Mouse (Mus musculus): ENCODE data around the gene S1pr5.
"Not testable (repeated sequence)": the region's sequence is repeated elsewhere in the genome, so short reads cannot be mapped to it uniquely, and the experiment has no call there.

Gene S1pr5

DNA sequence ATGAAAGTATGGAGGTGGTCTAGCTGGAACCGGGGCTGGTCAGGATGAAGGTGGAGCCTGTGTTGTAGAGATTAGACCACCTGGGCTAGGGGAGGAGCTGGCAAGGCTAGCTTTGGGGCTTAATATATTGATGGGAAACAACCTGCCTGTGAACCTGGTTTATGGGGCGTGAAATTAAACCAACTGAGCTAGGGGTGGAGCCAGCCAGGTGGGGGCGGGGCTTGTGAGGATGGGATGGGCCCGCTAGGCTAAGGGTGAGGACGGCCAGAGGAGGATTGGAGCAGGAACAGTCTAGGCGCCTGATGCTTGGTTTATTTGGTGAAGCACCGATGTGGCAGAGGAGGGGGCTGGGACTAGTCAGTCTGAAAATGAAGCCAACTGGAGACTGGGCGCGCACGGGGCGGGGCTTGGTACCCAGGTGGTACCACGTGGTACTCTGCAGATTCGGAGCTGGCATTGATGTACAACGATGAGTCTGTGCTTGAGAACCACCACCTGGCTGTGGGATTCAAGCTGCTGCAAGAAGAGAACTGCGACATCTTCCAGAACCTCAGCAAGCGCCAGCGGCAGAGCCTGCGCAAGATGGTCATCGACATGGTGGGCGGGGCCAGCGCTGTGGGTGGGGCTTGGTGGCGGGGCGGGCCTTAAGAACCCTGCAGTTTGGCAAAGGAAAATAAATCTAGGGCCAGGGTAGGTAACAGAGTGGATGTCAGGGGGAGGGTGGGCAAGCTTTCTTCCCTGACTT lies 43.5 kb downstream of the S1pr5 start:
- DNase-seq (ENCODE audit: low spot score): peak; percentile 56

DNA sequence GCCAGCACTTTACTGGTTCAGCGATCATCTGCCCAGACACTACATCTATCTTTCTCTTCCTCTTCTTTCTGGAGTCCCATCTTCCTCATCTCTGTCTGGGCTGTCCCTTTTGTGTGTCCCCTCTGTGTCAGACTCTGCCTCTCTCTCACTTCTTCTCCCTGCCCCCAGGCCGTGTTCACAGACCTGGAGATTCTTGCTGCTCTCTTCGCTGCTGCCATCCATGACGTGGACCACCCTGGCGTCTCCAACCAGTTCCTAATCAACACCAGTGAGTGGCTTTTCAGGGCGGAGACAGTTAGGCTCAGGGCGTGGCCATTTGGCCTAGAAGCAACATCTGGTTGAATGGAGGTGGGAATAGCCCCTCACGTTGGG lies 44.1 kb downstream of the S1pr5 start:
- DNase-seq (ENCODE audit: low spot score): peak; percentile 26

- no peak for DNase-seq (ENCODE audit: low spot score)
Observed at GRCm38 (mm10) chr9:21198960-21199359, 49.3 kb downstream of the S1pr5 start.

- peak; percentile 77 for DNase-seq (ENCODE audit: low spot score)
Observed at GRCm38 (mm10) chr9:21197981-21198380, 50.3 kb downstream of the S1pr5 start.

DNA sequence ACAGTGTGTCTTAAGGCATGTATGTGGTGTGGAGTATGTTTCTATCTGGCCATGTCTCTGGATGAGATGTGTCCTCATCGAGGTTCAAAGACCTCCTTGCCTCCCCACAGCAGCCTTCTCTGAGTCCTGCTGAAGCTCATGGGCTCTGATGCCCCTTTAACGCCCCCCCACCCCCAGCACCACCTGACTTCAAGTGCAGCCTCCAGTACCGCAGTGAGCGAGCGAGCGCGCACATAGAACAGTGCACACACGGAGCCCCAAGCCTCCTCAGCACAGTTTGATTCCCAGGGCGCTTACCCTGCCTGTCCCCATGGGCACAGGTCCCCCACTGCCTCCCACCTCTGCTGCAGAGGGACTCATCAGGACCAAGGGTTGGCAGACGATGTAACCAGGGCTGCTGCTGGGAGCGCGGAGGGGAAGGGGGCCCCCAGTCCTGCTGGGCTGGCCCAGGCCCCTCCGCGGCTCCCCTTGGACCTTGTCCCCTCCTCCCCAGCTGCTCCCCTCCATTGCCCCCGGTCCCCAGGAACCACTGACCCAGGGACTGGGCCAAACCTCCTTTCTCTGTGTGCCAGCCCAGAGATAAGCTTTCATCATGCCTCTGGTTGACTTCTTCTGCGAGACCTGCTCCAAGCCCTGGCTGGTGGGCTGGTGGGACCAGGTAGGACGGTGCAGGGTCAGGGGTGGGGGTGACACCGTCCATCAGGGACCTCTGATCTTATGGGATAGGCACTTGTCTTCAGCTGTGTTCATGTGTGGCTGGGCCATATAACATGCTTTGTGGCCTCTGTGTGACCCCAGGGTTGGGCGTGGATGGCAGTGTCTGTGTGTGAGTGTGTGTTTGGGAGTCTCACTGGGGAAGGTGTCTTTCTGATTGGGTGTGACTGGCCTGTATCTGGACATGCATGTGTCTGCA lies 51.5 kb downstream of the S1pr5 start:
- DNase-seq (ENCODE audit: low spot score): no peak

DNA sequence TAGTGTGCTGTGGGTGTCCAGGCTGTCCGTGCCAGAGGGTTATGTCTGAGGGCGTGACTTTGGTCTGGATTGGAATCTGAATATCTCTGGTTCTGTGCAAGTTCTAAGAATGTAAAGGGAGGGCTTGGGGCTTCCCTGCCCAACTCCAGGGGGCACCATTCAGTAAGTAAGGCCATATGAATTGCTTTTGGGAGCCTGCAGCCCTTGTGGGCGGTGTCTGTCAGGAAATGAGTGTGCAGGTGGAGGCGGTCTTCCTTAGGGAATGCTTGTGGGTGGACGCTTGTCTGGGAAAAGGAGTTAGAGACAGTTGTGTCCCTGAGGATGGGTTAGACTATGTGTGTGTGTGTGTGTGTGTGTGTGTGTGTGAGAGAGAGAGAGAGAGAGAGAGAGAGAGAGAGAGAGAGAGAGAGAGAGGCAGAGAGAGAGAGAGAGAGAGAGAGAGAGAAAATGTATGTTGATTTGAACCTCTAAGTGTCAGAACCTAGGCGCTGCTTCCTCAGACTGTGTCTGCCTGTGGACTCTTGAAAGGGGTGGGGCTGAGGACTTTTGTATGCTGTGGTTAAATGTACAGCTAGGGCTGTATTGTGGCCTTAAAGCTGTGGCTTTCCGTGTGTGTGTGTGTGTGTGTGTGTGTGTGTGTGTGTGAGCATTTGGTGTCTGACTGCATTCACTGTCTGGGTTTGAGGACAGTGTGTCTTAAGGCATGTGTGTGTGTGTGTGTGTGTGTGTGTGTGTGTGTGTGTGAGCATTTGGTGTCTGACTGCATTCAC lies 52.3 kb downstream of the S1pr5 start:
- DNase-seq (ENCODE audit: low spot score): not testable (repeated sequence)

- no peak for DNase-seq (ENCODE audit: low spot score)
Observed at GRCm38 (mm10) chr9:21194787-21195493, 53.3 kb downstream of the S1pr5 start.

DNA sequence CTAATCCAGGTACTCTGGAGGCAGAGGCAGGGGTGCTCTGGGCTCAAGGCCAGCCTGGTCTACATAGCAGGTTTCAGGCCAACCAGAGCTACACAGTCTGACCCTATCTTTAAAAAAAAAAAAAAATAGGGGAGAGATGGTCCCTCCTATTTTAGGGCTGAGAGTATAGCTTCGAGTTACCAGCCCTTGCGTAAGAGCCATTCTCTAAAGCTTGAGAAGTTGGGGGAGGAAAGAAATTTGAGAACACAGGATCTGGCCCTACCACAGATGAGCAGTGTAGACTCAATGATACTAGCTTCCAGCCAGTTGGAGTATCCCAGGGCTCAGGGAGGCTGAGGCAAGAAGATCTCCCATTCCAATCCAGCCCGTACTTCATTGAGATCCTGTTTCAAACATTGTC lies 54.5 kb downstream of the S1pr5 start:
- no peak for DNase-seq (ENCODE audit: low spot score)
